Mouse (Mus musculus) lung, embryonic 14.5 days (tissue): ENCODE results near the gene Cflar. TPM values are rescaled to one million over a fixed set of nuclear protein-coding genes. Genes with fewer than 3 reads are reported as not detected.

Experiments
- ATAC-seq: fragments of 200-750 bp; cut with Nextera tagmentation; 2 replicates; pipeline ENCODE4 v1.8.0; 2017; ENCODE audit warnings: mild to moderate bottlenecking, moderate TSS enrichment, moderate library complexity; ENCODE audit not compliant: insufficient read depth
- DNase-seq: peaks from one replicate; pipeline ENCODE4 v3.0.0-alpha.2; 2015
- H3K27ac ChIP-seq: fragments of 300-500 bp; sonication (generic); 2 replicates; pipeline ENCODE4 v1.5.1; 2014; ENCODE audit warnings: low read depth, mild to moderate bottlenecking, moderate library complexity
- H3K27me3 ChIP-seq: fragments of 300-500 bp; sonication (generic); 2 replicates; pipeline ENCODE4 v1.6.1; 2014; ENCODE audit warnings: low read length, control low read depth; ENCODE audit not compliant: insufficient read depth
- H3K36me3 ChIP-seq: fragments of 300-500 bp; sonication (generic); 2 replicates; pipeline ENCODE4 v1.6.1; 2014; ENCODE audit warnings: control low read depth; ENCODE audit not compliant: insufficient read depth
- H3K4me1 ChIP-seq: fragments of 300-500 bp; sonication (generic); 2 replicates; pipeline ENCODE4 v1.6.1; 2014; ENCODE audit warnings: antibody characterized with exemption, control low read depth; ENCODE audit not compliant: insufficient read depth
- H3K4me2 ChIP-seq: fragments of 300-500 bp; sonication (generic); 2 replicates; pipeline ENCODE4 v1.6.1; 2014; ENCODE audit warnings: mild to moderate bottlenecking
- H3K4me3 ChIP-seq: fragments of 300-500 bp; sonication (generic); 2 replicates; pipeline ENCODE4 v1.5.1; 2014; ENCODE audit warnings: low read depth, low read length
- H3K9ac ChIP-seq: fragments of 300-500 bp; sonication (generic); 2 replicates; pipeline ENCODE4 v1.6.1; 2014
- H3K9me3 ChIP-seq: fragments of 300-500 bp; sonication (generic); 2 replicates; pipeline ENCODE4 v1.6.1; 2016; ENCODE audit warnings: low read depth, low read length, control low read depth
- CTCF ChIP-seq: IDR thresholded peaks from 2 replicates; pipeline ENCODE4 v1.5.1; 2016; ENCODE audit warnings: antibody characterized with exemption, low read depth
- WGBS: fragments of 180-500 bp; shearing (Covaris S2); extraction: QIAGEN DNeasy Blood & Tissue Kit; methylation state at CpG from one replicate; pipeline ENCODE4 v1.1.7; 2014; 5-methylcytosine and 5-hydroxymethylcytosine counted together
- polyA plus RNA-seq: library from polyadenylated mRNA; unstranded; fragments of >200 nt; fragmentation: Nextera tagmentation; extraction: Ambion mirVana; gene quantifications from 2 replicates; pipeline ENCODE4 v1.2.1, GENCODE M21; 2014

The Cflar gene
- polyA plus RNA-seq, 1 experiment from 2014 or later: 35.9 TPM

DNA sequence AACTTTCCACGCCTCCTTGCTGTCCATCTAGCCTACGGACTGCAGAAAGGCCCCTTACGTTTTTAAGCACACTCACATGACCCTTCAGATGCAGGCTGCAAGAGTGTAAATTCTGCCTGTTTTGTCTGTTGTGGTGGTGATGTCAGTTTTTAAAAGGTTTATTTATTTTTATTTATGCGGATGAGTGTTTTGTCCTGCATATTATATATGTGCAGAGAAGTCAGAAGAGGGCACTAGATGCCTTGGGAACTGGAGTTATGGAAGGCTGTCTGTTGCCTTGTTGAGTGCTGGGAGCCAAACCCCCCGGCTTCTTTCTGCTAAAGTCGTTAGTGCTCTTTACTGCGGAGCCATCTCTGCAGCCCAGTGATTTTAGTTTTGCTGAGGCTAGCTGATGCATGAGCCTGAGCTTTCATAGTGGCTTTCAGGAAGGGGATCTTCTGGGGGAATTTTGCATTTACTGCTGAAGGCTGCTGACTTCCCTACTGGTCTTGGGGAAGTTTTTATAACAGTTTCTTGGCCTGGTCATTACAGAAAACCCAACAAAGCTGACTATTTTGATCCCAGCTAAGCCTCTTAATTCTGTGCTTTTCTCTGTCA, 12.6 kb downstream of the Cflar start:
- DNase-seq: peak; percentile 26
- H3K4me3 ChIP-seq: no peak overlapping the region
- H3K36me3 ChIP-seq: peaks cover 51% of the 10 kb centered on the region
- TF ChIP-seq CTCF: no peak
- H3K4me1 ChIP-seq: no peaks in the 10 kb centered on the region
- no peak for ATAC-seq
- no peaks in the 10 kb centered on the region for H3K27me3 ChIP-seq
- H3K4me2 ChIP-seq: peak overlapping the region; percentile 20; the same call in 1 of the 2 replicates
- H3K9me3 ChIP-seq: no peaks in the 10 kb centered on the region
- 0 out of 2 replicates have a peak overlapping the region, but pooled peaks have one; percentile 4 for H3K27ac ChIP-seq
- no peak overlapping the region for H3K9ac ChIP-seq
- 50% methylated on average over 7 of the region's 7 CpGs for WGBS

GRCm38 (mm10) chr1:58724533-58724932, 13.2 kb downstream of the Cflar start:
- 32% methylated on average over 9 of the region's 9 CpGs for WGBS
- Histone ChIP-seq H3K4me1 (no peaks in the 10 kb centered on the region), H3K4me3 (no peak overlapping the region), H3K27ac (no peak overlapping the region), H3K4me2 (no peak overlapping the region), H3K9ac (no peak overlapping the region), H3K27me3 (no peaks in the 10 kb centered on the region), H3K36me3 (peaks cover 51% of the 10 kb centered on the region), H3K9me3 (no peaks in the 10 kb centered on the region)
- no peak for ATAC-seq
- DNase-seq: no peak
- no peak for TF ChIP-seq CTCF

DNA sequence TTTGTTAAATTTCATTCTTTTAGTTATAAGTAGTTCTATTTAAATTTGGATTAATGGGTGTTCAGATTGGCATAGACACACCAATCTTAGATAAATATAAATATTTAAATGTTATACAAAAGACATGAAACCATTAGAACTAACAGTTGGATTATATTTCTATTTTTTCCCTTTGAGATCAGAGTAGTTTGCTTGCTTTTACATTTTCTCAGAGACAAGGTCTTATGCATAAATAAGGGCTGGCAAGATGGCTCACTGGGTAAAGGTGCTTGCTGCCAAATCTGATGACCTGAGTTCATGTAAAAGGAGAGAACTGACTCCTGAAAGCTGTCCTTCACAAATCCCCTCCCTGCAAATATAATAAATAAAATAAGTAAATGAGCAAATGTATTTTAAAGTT, 13.8 kb downstream of the Cflar start:
- H3K36me3 ChIP-seq: peaks cover 51% of the 10 kb centered on the region
- H3K4me2 ChIP-seq: no peak overlapping the region
- H3K27ac ChIP-seq: no peak overlapping the region
- no peak overlapping the region for H3K9ac ChIP-seq
- no peak for DNase-seq
- no peaks in the 10 kb centered on the region for H3K27me3 ChIP-seq
- TF ChIP-seq CTCF: no peak
- ATAC-seq: no peak
- no peaks in the 10 kb centered on the region for H3K4me1 ChIP-seq
- H3K9me3 ChIP-seq: no peaks in the 10 kb centered on the region
- H3K4me3 ChIP-seq: no peak overlapping the region

DNA sequence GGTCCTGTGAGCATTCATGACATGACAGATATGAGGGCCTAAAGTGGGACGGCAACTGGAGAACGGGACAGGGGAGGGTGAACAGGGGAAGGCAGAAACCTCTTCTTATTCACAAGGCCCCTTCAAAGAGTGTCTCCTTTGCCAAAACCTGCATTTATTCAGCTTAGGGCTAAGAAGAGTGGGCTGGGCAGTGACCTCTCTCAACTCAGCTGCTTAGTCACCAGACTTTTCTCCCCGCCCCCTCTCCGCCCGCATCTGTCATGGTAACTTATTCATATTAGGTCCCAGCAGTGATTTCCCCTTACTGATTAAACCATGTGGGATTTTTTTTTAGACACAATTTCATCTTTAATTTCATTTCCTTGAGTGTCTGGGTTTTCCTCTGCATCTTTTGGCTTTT, 14.5 kb downstream of the Cflar start:
- 85% methylated on average over 5 of the region's 5 CpGs for WGBS
- Histone ChIP-seq H3K4me2 (no peak overlapping the region), H3K9ac (no peak overlapping the region), H3K4me1 (no peaks in the 10 kb centered on the region), H3K4me3 (no peak overlapping the region), H3K27ac (no peak overlapping the region), H3K36me3 (peaks cover 50% of the 10 kb centered on the region), H3K27me3 (no peaks in the 10 kb centered on the region), H3K9me3 (no peaks in the 10 kb centered on the region)
- DNase-seq: no peak
- no peak for TF ChIP-seq CTCF
- no peak for ATAC-seq

DNA sequence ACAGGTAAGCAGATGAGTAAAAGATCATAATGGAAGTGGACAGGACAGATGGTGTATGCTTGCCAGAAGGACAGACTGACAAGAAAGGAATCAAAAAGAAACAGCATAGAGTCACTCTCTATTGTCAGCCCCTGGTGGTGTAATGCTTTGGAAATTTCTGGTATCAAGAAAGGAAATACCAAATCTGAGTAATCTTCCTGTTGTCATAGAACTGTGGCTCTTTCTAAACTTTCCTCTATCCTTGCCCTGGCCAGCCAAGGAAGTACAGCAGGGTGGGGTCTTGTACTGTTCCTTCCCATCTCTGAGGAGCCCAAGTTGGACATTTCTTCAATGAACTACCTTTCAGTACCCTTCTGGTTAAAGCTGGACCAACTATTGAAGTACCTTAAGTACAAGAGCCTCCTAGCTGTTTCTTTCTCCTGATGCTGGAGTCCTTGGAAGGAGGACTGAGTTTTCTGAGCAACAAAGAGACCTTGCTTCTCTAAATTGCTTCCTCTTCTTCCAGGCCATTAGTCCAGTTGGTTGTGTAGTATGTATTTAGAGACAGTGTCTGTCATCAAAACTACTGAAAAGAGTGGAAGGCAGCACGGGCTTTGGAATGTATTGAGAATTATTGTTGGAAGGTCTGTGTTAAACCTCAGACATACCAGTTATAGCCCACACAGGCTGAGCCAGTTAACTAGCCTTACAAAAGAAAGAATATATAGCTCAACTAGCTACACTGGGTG, 15.9 kb downstream of the Cflar start:
- no peak for TF ChIP-seq CTCF
- Histone ChIP-seq H3K9me3 (no peaks in the 10 kb centered on the region), H3K4me3 (no peak overlapping the region), H3K9ac (no peak overlapping the region), H3K27ac (0 out of 2 replicates have a peak overlapping the region, but pooled peaks have one; percentile 9), H3K36me3 (peaks cover 58% of the 10 kb centered on the region), H3K4me2 (no peak overlapping the region), H3K4me1 (no peaks in the 10 kb centered on the region), H3K27me3 (no peaks in the 10 kb centered on the region)
- ATAC-seq (no peak), DNase-seq (no peak)
- WGBS: 83% methylated on average over 1 of the region's 1 CpGs

- peaks cover 51% of the 10 kb centered on the region for H3K36me3 ChIP-seq
- H3K27me3 ChIP-seq: no peaks in the 10 kb centered on the region
- no peak overlapping the region for H3K4me3 ChIP-seq
- no peaks in the 10 kb centered on the region for H3K9me3 ChIP-seq
- TF ChIP-seq CTCF: no peak
- H3K27ac ChIP-seq: no peak overlapping the region
- ATAC-seq: no peak
- no peak overlapping the region for H3K4me2 ChIP-seq
- 89% methylated on average over 10 of the region's 10 CpGs for WGBS
- H3K4me1 ChIP-seq: no peaks in the 10 kb centered on the region
- H3K9ac ChIP-seq: no peak overlapping the region
- DNase-seq: no peak
These were observed 16.7 kb downstream of the Cflar start for GRCm38 (mm10) chr1:58727747-58728589.

- no peak for TF ChIP-seq CTCF
- WGBS: 92% methylated on average over 3 of the region's 3 CpGs
These were observed 17.2 kb downstream of the Cflar start for GRCm38 (mm10) chr1:58728590-58728868.

More at GRCm38 (mm10) chr1:58728590-58728868, 17.2 kb downstream of the Cflar start:
- no peak overlapping the region for H3K4me2 ChIP-seq
- H3K9ac ChIP-seq: no peak overlapping the region
- H3K9me3 ChIP-seq: no peaks in the 10 kb centered on the region
- H3K27ac ChIP-seq: no peak overlapping the region
- H3K4me1 ChIP-seq: no peaks in the 10 kb centered on the region
- H3K36me3 ChIP-seq: peaks cover 53% of the 10 kb centered on the region
- DNase-seq (no peak), ATAC-seq (no peak)
- no peaks in the 10 kb centered on the region for H3K27me3 ChIP-seq
- no peak overlapping the region for H3K4me3 ChIP-seq
